Mouse (Mus musculus) CD4-positive, CD25-positive, alpha-beta regulatory T cell, adult 4 months (primary cell): Measurements from ENCODE around the gene Mcrs1. TPM values are rescaled to one million over a fixed set of nuclear protein-coding genes. Genes with fewer than 3 reads are reported as not detected.
"Not testable (repeated sequence)": the region's sequence is repeated elsewhere in the genome, so short reads cannot be mapped to it uniquely, and the experiment has no call there.

Experiments used
- ATAC-seq: one replicate; pipeline ENCODE4 v1.8.0; 2017
- polyA plus RNA-seq, 2 experiments: library from polyadenylated mRNA; unstranded; fragments of 100-300 nt; shearing (Covaris generic); gene quantifications; one replicate each; pipeline ENCODE4 v1.2.1; 2017

Mcrs1 gene
- polyA plus RNA-seq, 2 experiments from 2014 or later, result 51.4 to 62.3 TPM

- no peak for ATAC-seq
Observed at GRCm38 (mm10) chr15:99249938-99250337, 1.8 kb downstream of the Mcrs1 start.

GRCm38 (mm10) chr15:99248972-99249371, 2.8 kb downstream of the Mcrs1 start:
- ATAC-seq, result no peak

GRCm38 (mm10) chr15:99246736-99247135, 5.0 kb downstream of the Mcrs1 start:
- ATAC-seq, result not testable (repeated sequence)

- no peak for ATAC-seq
Observed at GRCm38 (mm10) chr15:99242045-99242444, 9.7 kb downstream of the Mcrs1 start.

- ATAC-seq, result no peak
Observed at GRCm38 (mm10) chr15:99241249-99241648, 10.5 kb downstream of the Mcrs1 start.

- no peak for ATAC-seq
Observed at GRCm38 (mm10) chr15:99240129-99240528, 11.6 kb downstream of the Mcrs1 start.

GRCm38 (mm10) chr15:99238006-99238405, 13.8 kb downstream of the Mcrs1 start:
- ATAC-seq, result no peak

GRCm38 (mm10) chr15:99234326-99235010, 17.3 kb downstream of the Mcrs1 start:
- no peak for ATAC-seq

- ATAC-seq, result peak; percentile 66
Observed at GRCm38 (mm10) chr15:99233719-99234118, 18.0 kb downstream of the Mcrs1 start.

- no peak for ATAC-seq
Observed at GRCm38 (mm10) chr15:99231998-99232397, 19.8 kb downstream of the Mcrs1 start.

GRCm38 (mm10) chr15:99226090-99226489, 25.7 kb downstream of the Mcrs1 start:
- no peak for ATAC-seq

GRCm38 (mm10) chr15:99225081-99225810, 26.5 kb downstream of the Mcrs1 start:
- ATAC-seq, result no peak

GRCm38 (mm10) chr15:99224208-99224911, 27.4 kb downstream of the Mcrs1 start, which contains the start of gene Kcnh3:
TSS of gene Kcnh3 (plus strand) at chr15:99224861.
- peak; percentile 73 for ATAC-seq

GRCm38 (mm10) chr15:99223585-99224207, 28.1 kb downstream of the Mcrs1 start:
- peak; percentile 32 for ATAC-seq

GRCm38 (mm10) chr15:99222794-99223584, 28.8 kb downstream of the Mcrs1 start:
- no peak for ATAC-seq

- ATAC-seq, result no peak
Observed at GRCm38 (mm10) chr15:99221315-99221952, 30.3 kb downstream of the Mcrs1 start.

GRCm38 (mm10) chr15:99217630-99218029, 34.1 kb downstream of the Mcrs1 start:
- no peak for ATAC-seq

GRCm38 (mm10) chr15:99215741-99216463, 35.9 kb downstream of the Mcrs1 start:
- ATAC-seq, result no peak

- ATAC-seq, result no peak
Observed at GRCm38 (mm10) chr15:99214941-99215340, 36.8 kb downstream of the Mcrs1 start.

- ATAC-seq, result no peak
Observed at GRCm38 (mm10) chr15:99213183-99213582, 38.6 kb downstream of the Mcrs1 start.

- ATAC-seq, result no peak
Observed at GRCm38 (mm10) chr15:99205959-99206358, 45.8 kb downstream of the Mcrs1 start.
